Mouse (Mus musculus) kidney, adult 11 months (tissue): Measurements from ENCODE around the gene Pld2.

Source experiments
- DNase-seq: peaks from one replicate; pipeline ENCODE4 v3.0.0; 2022

Pld2 gene

GRCm38 (mm10) chr11:70579710-70580357, 40.0 kb downstream of the Pld2 start:
- no peak for DNase-seq

DNA sequence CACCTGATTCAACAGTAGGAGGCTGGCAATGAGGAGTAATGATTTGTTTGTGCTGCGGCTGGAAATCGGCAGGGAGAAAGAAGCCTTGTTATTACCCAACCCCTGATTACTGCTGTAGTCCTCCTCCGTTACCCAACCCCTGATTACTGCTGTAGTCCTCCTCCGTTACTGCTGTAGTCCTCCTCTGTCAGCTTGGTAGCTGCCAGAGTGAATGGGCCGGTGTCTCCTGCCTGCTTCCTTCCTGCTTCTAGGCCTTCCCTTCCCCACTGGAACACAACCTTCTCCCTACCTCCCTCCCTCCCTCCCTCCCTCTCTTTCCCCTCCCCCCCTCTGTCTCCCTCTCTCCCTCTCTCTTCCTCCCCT, 40.5 kb downstream of the Pld2 start:
- no peak for DNase-seq

GRCm38 (mm10) chr11:70580921-70581320, 41.1 kb downstream of the Pld2 start:
- DNase-seq, result no peak

DNA sequence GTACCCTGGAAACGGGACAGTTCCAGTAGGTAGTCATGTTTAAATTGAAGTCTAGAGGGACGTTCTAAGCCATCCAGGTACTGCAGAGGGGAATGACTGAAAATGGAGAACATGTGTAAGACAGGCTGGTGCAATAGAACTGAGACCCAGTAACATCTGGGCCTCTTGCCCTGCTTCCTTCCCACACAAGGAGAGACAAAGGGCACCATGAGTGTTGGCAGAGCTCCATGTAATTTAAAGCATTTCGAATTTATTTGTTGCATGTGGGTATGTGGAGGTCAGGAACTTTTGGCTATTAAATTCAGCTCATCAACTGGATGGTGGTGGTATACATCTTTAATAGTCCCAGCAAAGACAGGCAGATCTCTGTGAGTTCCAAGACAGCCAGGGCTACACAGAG, 42.3 kb downstream of the Pld2 start:
- DNase-seq, result no peak

- no peak for DNase-seq
These were observed 43.3 kb downstream of the Pld2 start for GRCm38 (mm10) chr11:70583022-70583714.

GRCm38 (mm10) chr11:70583775-70584174, 43.9 kb downstream of the Pld2 start:
- DNase-seq, result no peak

DNA sequence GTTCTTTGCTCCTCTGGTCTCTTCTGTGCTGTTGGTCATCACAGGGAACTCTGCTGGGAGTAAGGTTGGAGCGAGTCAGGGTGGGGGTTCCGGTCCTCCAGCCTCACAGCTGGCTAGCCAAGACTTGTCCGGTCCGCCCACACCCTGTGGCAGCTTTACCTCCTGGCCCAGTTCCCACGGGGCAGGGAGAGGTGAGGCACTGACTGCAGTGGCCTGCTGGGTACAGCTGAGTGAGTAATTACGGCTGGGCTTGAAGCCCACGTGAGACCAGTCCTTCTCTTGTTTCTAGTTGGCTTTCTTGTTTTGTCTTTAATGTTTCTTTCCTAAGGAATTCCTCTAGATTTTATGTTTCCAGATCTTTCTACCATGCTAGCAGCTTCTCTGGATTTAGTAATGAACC, 45.6 kb downstream of the Pld2 start:
- DNase-seq, result peak; percentile 72

DNA sequence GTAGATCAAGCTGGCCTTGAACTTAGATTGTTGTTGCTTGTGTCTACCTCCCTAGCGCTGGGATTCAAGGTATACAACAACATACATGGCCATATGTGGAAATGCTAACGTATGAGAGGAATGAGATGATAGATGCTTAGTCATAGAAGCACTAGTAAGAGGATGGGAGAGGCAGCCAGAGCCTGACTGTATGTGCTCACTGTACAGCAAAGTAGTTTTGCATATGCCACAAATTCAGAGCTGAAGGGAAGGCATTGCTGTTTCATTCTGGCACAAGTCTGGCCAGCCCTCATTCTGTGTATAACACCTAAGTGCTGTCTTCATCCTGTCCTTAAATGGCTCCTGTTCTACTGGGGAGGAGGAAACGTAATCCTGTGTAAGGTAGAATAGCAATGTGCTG, 46.4 kb downstream of the Pld2 start:
- no peak for DNase-seq

- no peak for DNase-seq
These were observed 47.1 kb downstream of the Pld2 start for GRCm38 (mm10) chr11:70586954-70587353.

- DNase-seq, result no peak
These were observed 51.9 kb downstream of the Pld2 start for GRCm38 (mm10) chr11:70591733-70592132.

DNA sequence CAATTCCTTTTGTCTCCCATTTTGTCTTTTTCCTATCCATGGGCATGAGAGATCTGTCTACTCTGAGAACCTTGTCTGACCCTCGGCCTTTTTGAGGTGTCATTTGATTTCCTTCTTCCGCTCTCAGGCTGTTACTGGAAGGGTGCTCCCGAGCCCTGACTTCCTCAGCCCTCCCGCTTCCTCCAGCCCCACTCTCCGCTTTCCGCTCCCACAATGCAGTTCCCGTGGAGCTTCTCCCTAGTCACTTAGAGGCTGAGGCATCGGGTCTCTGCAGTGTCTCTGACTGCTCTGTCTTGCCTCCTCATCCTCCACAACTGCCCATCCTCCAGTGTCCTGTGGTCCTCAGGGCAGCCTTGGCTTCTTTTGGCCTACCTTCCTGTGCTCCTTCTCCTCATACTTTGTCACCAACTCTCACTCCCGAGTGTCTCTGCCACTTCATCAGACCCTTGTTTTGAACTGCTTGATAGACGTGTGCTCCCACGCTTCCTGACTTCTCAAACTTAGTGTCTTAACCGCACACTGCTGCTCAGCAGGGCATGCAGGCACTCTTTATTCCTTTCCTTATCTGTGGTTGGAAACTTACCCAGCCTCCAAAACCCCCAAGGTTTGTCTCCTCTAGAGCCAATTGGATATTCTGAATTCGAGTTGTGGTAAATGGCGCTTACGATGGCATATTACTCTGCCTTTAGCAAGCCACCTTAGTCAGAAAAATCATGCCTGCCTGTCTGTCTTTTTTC, 54.6 kb downstream of the Pld2 start:
- DNase-seq, result peak; percentile 43

DNA sequence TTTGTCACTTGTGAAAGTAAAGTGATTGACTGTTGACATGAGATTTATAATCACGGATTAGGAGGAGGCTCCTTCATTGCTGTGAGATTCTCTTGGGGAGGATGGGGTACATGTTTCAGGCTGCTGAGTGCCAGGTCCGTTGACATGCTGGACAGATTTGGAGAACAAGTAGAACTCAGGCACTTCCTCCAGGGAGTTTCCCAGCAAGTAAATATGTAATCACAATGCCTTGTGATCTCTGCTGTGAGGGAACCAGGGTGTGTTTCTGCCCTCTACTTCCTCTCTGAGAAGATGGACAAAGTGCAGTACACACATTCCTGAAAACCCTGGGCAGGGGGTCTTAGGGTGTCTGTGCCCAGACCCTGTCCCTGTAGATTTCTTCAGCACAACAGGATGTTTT, 55.8 kb downstream of the Pld2 start:
- DNase-seq, result peak; percentile 25

DNA sequence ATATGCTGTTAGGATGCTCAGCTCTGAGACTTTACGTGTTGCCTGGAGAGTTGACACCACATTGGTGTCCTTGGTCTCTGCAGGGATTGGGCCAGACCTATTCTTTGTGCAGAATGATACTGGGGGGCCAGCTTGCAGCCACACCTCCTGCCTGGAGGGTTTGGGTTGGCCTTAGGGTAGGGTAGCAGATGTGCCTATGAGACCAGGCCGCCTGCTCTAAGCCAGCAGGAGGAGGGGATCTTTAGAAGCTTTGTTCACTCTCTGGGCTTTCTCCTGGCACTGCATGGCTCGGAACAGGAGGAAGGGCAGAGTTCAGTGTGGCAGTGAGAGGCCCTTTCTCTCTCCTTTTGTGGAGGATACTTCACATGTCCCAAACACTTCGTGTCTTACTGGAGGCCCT, 56.2 kb downstream of the Pld2 start:
- DNase-seq, result no peak

GRCm38 (mm10) chr11:70597301-70597700, 57.4 kb downstream of the Pld2 start:
- DNase-seq, result no peak

DNA sequence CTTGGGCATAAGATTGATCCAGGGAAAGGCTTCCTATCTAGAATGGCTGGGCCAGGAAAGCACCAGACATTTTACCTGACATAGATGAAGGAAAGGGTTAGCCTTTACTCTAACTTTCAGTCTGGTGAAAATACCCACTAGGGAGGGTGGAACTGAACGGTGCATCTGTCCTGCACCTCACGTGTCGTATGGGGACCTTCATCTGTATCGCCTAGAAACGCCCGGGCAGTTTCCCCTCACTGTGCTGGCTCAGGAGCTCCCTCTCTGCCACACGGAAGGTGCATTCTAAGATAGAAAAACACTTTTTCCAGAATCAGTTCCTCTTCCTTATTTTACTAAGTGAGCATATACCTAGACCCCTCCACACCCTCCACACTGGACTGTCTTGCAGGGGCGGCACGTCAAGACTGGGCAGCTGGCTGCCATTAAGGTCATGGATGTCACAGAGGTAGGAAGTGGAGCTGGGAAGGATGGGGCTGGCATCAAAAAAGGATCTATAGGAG, 58.6 kb downstream of the Pld2 start:
- DNase-seq, result no peak

DNA sequence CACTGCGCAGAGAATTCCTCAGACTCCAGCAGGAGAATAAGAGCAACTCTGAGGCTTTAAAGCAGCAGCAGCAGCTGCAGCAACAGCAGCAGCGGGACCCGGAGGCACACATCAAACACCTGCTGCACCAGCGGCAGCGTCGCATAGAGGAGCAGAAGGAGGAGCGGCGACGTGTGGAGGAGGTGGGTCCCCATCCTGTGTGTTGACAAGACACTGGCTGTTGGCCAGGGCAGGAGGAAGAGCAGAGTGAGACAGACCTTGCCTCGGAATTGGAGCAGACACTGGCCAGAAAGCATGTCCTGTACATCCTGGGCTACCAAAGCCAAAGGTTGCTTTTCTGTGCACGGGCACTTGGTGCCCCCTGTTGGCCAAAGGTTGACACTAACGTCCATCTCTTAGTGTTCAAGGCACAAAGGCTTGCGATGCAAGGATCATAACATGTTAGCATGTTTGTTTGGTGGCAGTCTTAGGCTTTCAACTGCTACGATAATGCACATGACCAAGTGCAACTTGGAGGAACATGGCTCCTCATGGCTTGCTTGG, 65.2 kb downstream of the Pld2 start:
- peak; percentile 75 for DNase-seq

- DNase-seq, result no peak
These were observed 66.9 kb downstream of the Pld2 start for GRCm38 (mm10) chr11:70606717-70607116.

DNA sequence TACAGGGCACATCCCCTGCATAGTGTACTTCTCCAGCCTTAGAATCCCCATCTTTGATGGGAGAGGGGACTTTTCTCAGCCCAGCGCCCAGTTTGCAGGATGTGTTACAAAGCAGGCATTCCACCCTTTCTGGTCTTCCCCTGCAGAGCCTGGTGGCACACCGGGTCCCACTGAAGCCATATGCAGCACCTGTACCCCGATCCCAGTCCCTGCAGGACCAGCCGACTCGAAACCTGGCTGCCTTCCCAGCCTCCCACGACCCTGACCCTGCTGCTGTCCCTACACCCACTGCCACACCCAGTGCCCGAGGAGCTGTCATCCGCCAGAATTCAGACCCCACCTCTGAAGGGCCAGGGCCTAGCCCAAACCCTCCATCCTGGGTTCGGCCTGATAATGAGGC, 67.7 kb downstream of the Pld2 start:
- DNase-seq, result no peak
